In the genomic region with DNA sequence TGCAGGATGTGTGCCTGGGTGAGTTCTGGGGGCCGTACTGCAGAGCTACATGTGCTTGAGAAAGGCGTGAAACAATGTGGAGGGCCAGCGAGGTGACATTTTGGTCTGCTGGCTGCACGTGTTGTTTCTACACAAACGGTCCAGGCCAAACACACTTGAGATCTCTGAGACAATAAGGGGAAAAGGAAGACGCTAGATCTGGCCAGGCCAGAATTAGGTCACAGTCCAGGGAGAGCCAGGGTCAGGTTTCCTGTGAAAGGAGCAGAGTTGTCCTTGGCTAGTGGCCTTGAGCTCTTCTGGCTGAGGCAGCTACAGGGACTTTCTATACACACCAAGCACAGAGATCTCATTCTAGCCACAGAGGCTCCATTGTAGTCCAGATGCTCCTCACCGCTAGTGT, we compare ENCODE assay signal across 8 mouse cellular contexts. TPM values are rescaled to one million over a fixed set of nuclear protein-coding genes. Genes with fewer than 3 reads are reported as not detected.
DNase-seq lines count a peak whose midpoint lies in the region; ATAC-seq lines count a peak whose summit lies in the region.

No protein-coding gene starts in this region.

- no peak overlapping the region for H3K9ac ChIP-seq in embryonic facial prominence, embryonic 14.5 days (ENCODE audit: low read depth, low read length)

- no peak for ATAC-seq in embryonic facial prominence, embryonic 14.5 days (ENCODE audit: low read depth)

- no peaks in the 10 kb centered on the region for H3K4me1 ChIP-seq in embryonic facial prominence, embryonic 14.5 days (ENCODE audit: control insufficient read depth, insufficient read depth, low read length)
- H3K4me1 ChIP-seq in embryonic facial prominence, embryonic 10.5 days: peaks cover 6% of the 10 kb centered on the region; the same call in 1 of the 2 replicates
- peaks cover 10% of the 10 kb centered on the region for H3K4me1 ChIP-seq in heart, embryonic 10.5 days

- no peaks in the 10 kb centered on the region for H3K9me3 ChIP-seq in embryonic facial prominence, embryonic 14.5 days (ENCODE audit: control insufficient read depth, low read length)
- H3K9me3 ChIP-seq in embryonic facial prominence, embryonic 10.5 days: no peaks in the 10 kb centered on the region
- no peaks in the 10 kb centered on the region for H3K9me3 ChIP-seq in heart, embryonic 10.5 days

- H3K4me3 ChIP-seq in embryonic facial prominence, embryonic 14.5 days (ENCODE audit: low read depth, low read length): no peak overlapping the region
- H3K4me3 ChIP-seq in embryonic facial prominence, embryonic 10.5 days: no peak overlapping the region
- H3K4me3 ChIP-seq in heart, embryonic 10.5 days: no peak overlapping the region

- no peak overlapping the region for H3K4me2 ChIP-seq in embryonic facial prominence, embryonic 14.5 days (ENCODE audit: low read depth, low read length)

- H3K27me3 ChIP-seq in embryonic facial prominence, embryonic 14.5 days (replicated peaks; ENCODE audit: control insufficient read depth, insufficient read depth, low read length): no peaks in the 10 kb centered on the region; the same call in 1 of the 2 replicates
- H3K27me3 ChIP-seq in embryonic facial prominence, embryonic 10.5 days (replicated peaks; ENCODE audit: low read depth, poor library complexity, severe bottlenecking): no peaks in the 10 kb centered on the region
- H3K27me3 ChIP-seq in heart, embryonic 10.5 days (ENCODE audit: insufficient read depth, poor library complexity, severe bottlenecking): peaks cover 26% of the 10 kb centered on the region

- no peak overlapping the region for H3K27ac ChIP-seq in embryonic facial prominence, embryonic 14.5 days (replicated peaks; ENCODE audit: low read depth, low read length)
- no peak overlapping the region for H3K27ac ChIP-seq in embryonic facial prominence, embryonic 10.5 days (replicated peaks)
- peak overlapping the region; percentile 52; the same call in 1 of the 2 replicates for H3K27ac ChIP-seq in heart, embryonic 10.5 days

- WGBS in embryonic facial prominence, embryonic 14.5 days: 67% methylated on average over 7 of the region's 7 CpGs
- 67% methylated on average over 7 of the region's 7 CpGs for WGBS in embryonic facial prominence, embryonic 10.5 days
- 54% methylated on average over 7 of the region's 7 CpGs for WGBS in heart, embryonic 10.5 days

- no peaks in the 10 kb centered on the region for H3K36me3 ChIP-seq in embryonic facial prominence, embryonic 14.5 days (ENCODE audit: control insufficient read depth, insufficient read depth, low read length)
- H3K36me3 ChIP-seq in embryonic facial prominence, embryonic 10.5 days (replicated peaks): no peaks in the 10 kb centered on the region
- H3K36me3 ChIP-seq in heart, embryonic 10.5 days: no peaks in the 10 kb centered on the region

- peak; percentile 39 for DNase-seq in embryonic facial prominence, embryonic 14.5 days (ENCODE audit: low spot score)
- DNase-seq in embryonic facial prominence, embryonic 10.5 days (ENCODE audit: low spot score): no peak
- peak; percentile 79 for DNase-seq in adrenal gland, adult 2 months
- DNase-seq in heart, embryonic 10.5 days (ENCODE audit: low spot score): no peak
- DNase-seq in kidney, postnatal 36 days: peak; percentile 58 to 75
- DNase-seq in embryo, embryonic 11 days: no peak
- DNase-seq in right cerebral cortex, postnatal 25 days: no peak
- no peak for DNase-seq in thymus, postnatal 4 days

RNA-seq across cellular contexts. Expression of gene Trp53i11, which starts 44.7 kb away (rescaled TPM):
- polyA plus RNA-seq in embryonic facial prominence, embryonic 14.5 days (2014; fragmentation: Nextera tagmentation; extraction: Ambion mirVana): 33.6 and 37.5 TPM in 2 replicates
- 72.5 and 95.2 TPM in 2 replicates for polyA plus RNA-seq in embryonic facial prominence, embryonic 10.5 days (2016; fragmentation: Nextera tagmentation; extraction: Ambion mirVana)
- 10 to 100 TPM; 58.6 to 64.7 TPM for total RNA-seq in adrenal gland, adult 2 months (2021)
- polyA plus RNA-seq in adrenal gland, adult 2 months (2012; rRNA removed): 123 and 179 TPM in 2 replicates
- polyA plus RNA-seq in heart, embryonic 10.5 days (2016; fragmentation: Nextera tagmentation; extraction: Ambion mirVana): 22.5 and 24.2 TPM in 2 replicates

Comparison
In these comparisons a context has a peak if more than half of its experiments do, and no peak if none do; other contexts are left out.
1. DNase-seq: peak in embryonic facial prominence, embryonic 14.5 days (single experiment), adrenal gland, adult 2 months (single experiment) and kidney, postnatal 36 days (2 of 2); none in embryonic facial prominence, embryonic 10.5 days (single experiment), heart, embryonic 10.5 days (single experiment), embryo, embryonic 11 days (single experiment), right cerebral cortex, postnatal 25 days (single experiment) and thymus, postnatal 4 days (single experiment).